Mouse (Mus musculus): Measurements from ENCODE around the gene Mmp9.

The Mmp9 gene

GRCm38 (mm10) chr2:164994659-164995428 is 54.3 kb downstream of the Mmp9 start:
- Histone ChIP-seq H3K9me3 (ENCODE audit: low read length) (no peaks in the 10 kb centered on the region), H3K27me3 (ENCODE audit: insufficient read depth, low read length) (peaks cover 63% of the 10 kb centered on the region), H3K4me3 (replicated peaks; ENCODE audit: low read length) (no peak overlapping the region), H3K4me1 (replicated peaks; ENCODE audit: low read depth, low read length) (peaks cover 28% of the 10 kb centered on the region), H3K36me3 (ENCODE audit: insufficient read depth, low read length) (peaks cover 17% of the 10 kb centered on the region)
- TF ChIP-seq POU5F1 (IDR thresholded peaks at IDR 0.05; ENCODE audit: borderline replicate concordance, low read length): no peak
- no peak for TF ChIP-seq NANOG (IDR thresholded peaks at IDR 0.05; ENCODE audit: borderline replicate concordance, low read length)
- no peak for TF ChIP-seq CTCF (conservative IDR thresholded peaks at IDR 0.05; ENCODE audit: low read length)

GRCm38 (mm10) chr2:164995976-164996375 is 55.4 kb downstream of the Mmp9 start:
- Histone ChIP-seq H3K27me3 (ENCODE audit: insufficient read depth, low read length) (peaks cover 61% of the 10 kb centered on the region), H3K36me3 (ENCODE audit: insufficient read depth, low read length) (peaks cover 28% of the 10 kb centered on the region), H3K9me3 (ENCODE audit: low read length) (no peaks in the 10 kb centered on the region), H3K4me1 (replicated peaks; ENCODE audit: low read depth, low read length) (peaks cover 29% of the 10 kb centered on the region), H3K4me3 (replicated peaks; ENCODE audit: low read length) (no peak overlapping the region)
- TF ChIP-seq CTCF (conservative IDR thresholded peaks at IDR 0.05; ENCODE audit: low read length) (no peak), POU5F1 (IDR thresholded peaks at IDR 0.05; ENCODE audit: borderline replicate concordance, low read length) (no peak), NANOG (IDR thresholded peaks at IDR 0.05; ENCODE audit: borderline replicate concordance, low read length) (no peak)

GRCm38 (mm10) chr2:164996848-164997720 is 56.5 kb downstream of the Mmp9 start:
- Histone ChIP-seq H3K27me3 (ENCODE audit: insufficient read depth, low read length) (peaks cover 54% of the 10 kb centered on the region), H3K9me3 (ENCODE audit: low read length) (no peaks in the 10 kb centered on the region), H3K36me3 (ENCODE audit: insufficient read depth, low read length) (peaks cover 39% of the 10 kb centered on the region), H3K4me1 (replicated peaks; ENCODE audit: low read depth, low read length) (peaks cover 40% of the 10 kb centered on the region), H3K4me3 (replicated peaks; ENCODE audit: low read length) (peak overlapping the region; percentile 78)
- TF ChIP-seq POU5F1 (IDR thresholded peaks at IDR 0.05; ENCODE audit: borderline replicate concordance, low read length) (no peak), NANOG (IDR thresholded peaks at IDR 0.05; ENCODE audit: borderline replicate concordance, low read length) (no peak), CTCF (conservative IDR thresholded peaks at IDR 0.05; ENCODE audit: low read length) (no peak)

- Histone ChIP-seq H3K4me1 (replicated peaks; ENCODE audit: low read depth, low read length) (peaks cover 48% of the 10 kb centered on the region), H3K27me3 (ENCODE audit: insufficient read depth, low read length) (peaks cover 53% of the 10 kb centered on the region)
- TF ChIP-seq POU5F1 (IDR thresholded peaks at IDR 0.05; ENCODE audit: borderline replicate concordance, low read length) (no peak), NANOG (IDR thresholded peaks at IDR 0.05; ENCODE audit: borderline replicate concordance, low read length) (no peak), CTCF (conservative IDR thresholded peaks at IDR 0.05; ENCODE audit: low read length) (no peak)
Observed at GRCm38 (mm10) chr2:164997721-164998428, 57.3 kb downstream of the Mmp9 start.

GRCm38 (mm10) chr2:165001958-165002357 is 61.4 kb downstream of the Mmp9 start:
- peak; percentile 19; the same call in 1 of the 2 replicates for TF ChIP-seq CTCF (conservative IDR thresholded peaks at IDR 0.05; ENCODE audit: low read length)
- no peak for TF ChIP-seq NANOG (IDR thresholded peaks at IDR 0.05; ENCODE audit: borderline replicate concordance, low read length)
- Histone ChIP-seq H3K4me1 (replicated peaks; ENCODE audit: low read depth, low read length) (peaks cover 38% of the 10 kb centered on the region), H3K36me3 (ENCODE audit: insufficient read depth, low read length) (peaks cover 88% of the 10 kb centered on the region), H3K27me3 (ENCODE audit: insufficient read depth, low read length) (peaks cover 20% of the 10 kb centered on the region), H3K4me3 (replicated peaks; ENCODE audit: low read length) (peak overlapping the region; percentile 49), H3K9me3 (ENCODE audit: low read length) (no peaks in the 10 kb centered on the region)

More at GRCm38 (mm10) chr2:164997721-164998428, 57.3 kb downstream of the Mmp9 start:
- Histone ChIP-seq H3K9me3 (ENCODE audit: low read length) (no peaks in the 10 kb centered on the region), H3K4me3 (replicated peaks; ENCODE audit: low read length) (peak overlapping the region; percentile 78), H3K36me3 (ENCODE audit: insufficient read depth, low read length) (peaks cover 47% of the 10 kb centered on the region)

GRCm38 (mm10) chr2:165003108-165003507 is 62.5 kb downstream of the Mmp9 start:
- peaks cover 9% of the 10 kb centered on the region for H3K27me3 ChIP-seq (ENCODE audit: insufficient read depth, low read length)
- H3K4me1 ChIP-seq (replicated peaks; ENCODE audit: low read depth, low read length): peaks cover 32% of the 10 kb centered on the region
- H3K36me3 ChIP-seq (ENCODE audit: insufficient read depth, low read length): peaks cover 100% of the 10 kb centered on the region
- TF ChIP-seq NANOG (IDR thresholded peaks at IDR 0.05; ENCODE audit: borderline replicate concordance, low read length): no peak
- no peaks in the 10 kb centered on the region for H3K9me3 ChIP-seq (ENCODE audit: low read length)
- no peak overlapping the region for H3K4me3 ChIP-seq (replicated peaks; ENCODE audit: low read length)

GRCm38 (mm10) chr2:165004237-165004636 is 63.7 kb downstream of the Mmp9 start:
- Histone ChIP-seq H3K9me3 (ENCODE audit: low read length) (no peaks in the 10 kb centered on the region), H3K27me3 (ENCODE audit: insufficient read depth, low read length) (no peaks in the 10 kb centered on the region), H3K4me1 (replicated peaks; ENCODE audit: low read depth, low read length) (peaks cover 28% of the 10 kb centered on the region), H3K4me3 (replicated peaks; ENCODE audit: low read length) (no peak overlapping the region), H3K36me3 (ENCODE audit: insufficient read depth, low read length) (peaks cover 100% of the 10 kb centered on the region)
- TF ChIP-seq POU5F1 (IDR thresholded peaks at IDR 0.05; ENCODE audit: borderline replicate concordance, low read length): no peak

All from E14TG2a.4 (cell line).